Mouse (Mus musculus) hematopoietic stem cell, adult 5-6 weeks (primary cell): ENCODE results near the gene Luc7l3. TPM values are rescaled to one million over a fixed set of nuclear protein-coding genes. Genes with fewer than 3 reads are reported as not detected.

ENCODE experiments used
- ATAC-seq, 2 experiments: fragments of 125-278 bp in 1 of 2; replicated peaks in 1 of 2; 2 replicates each; pipeline ENCODE4 v1.8.0; 2016 to 2017; ENCODE audit warnings: inconsistent platforms in 2 of 2, mild to moderate bottlenecking in 2 of 2, moderate number of reproducible peaks in 2 of 2, low read depth in 1 of 2, moderate TSS enrichment in 1 of 2; ENCODE audit not compliant: low FRiP score in 2 of 2, poor library complexity in 2 of 2, severe bottlenecking in 2 of 2, insufficient read depth in 1 of 2, low TSS enrichment in 1 of 2
- total RNA-seq: library from RNA; stranded (forward); fragments of 172-1452, 232-1000 nt; gene quantifications from 2 replicates; pipeline ENCODE4 v1.2.3, GENCODE M21; 2017

The Luc7l3 gene
- total RNA-seq, 1 experiment from 2014 or later = 467 TPM

GRCm38 (mm10) chr11:94318056-94318455 lies 3.7 kb downstream of the Luc7l3 start:
- no peak for ATAC-seq

GRCm38 (mm10) chr11:94317515-94317914 lies 4.3 kb downstream of the Luc7l3 start:
- no peak for ATAC-seq

GRCm38 (mm10) chr11:94317014-94317413 lies 4.8 kb downstream of the Luc7l3 start:
- ATAC-seq = no peak

- no peak for ATAC-seq
Measured at GRCm38 (mm10) chr11:94316528-94316927, 5.3 kb downstream of the Luc7l3 start.

GRCm38 (mm10) chr11:94315308-94315707 lies 6.5 kb downstream of the Luc7l3 start:
- ATAC-seq = no peak

- no peak for ATAC-seq
Measured at GRCm38 (mm10) chr11:94314098-94314652, 7.6 kb downstream of the Luc7l3 start.

- ATAC-seq = no peak
Measured at GRCm38 (mm10) chr11:94312733-94313132, 9.1 kb downstream of the Luc7l3 start.

- ATAC-seq = no peak
Measured at GRCm38 (mm10) chr11:94294996-94295845, 26.6 kb downstream of the Luc7l3 start.

- 0 out of 4 replicates have a peak, but pooled peaks of 1 of the 2 experiments have one; percentile 29 for ATAC-seq
Measured at GRCm38 (mm10) chr11:94290062-94290740, 31.6 kb downstream of the Luc7l3 start.

GRCm38 (mm10) chr11:94287105-94287504 lies 34.7 kb downstream of the Luc7l3 start:
- ATAC-seq = no peak

GRCm38 (mm10) chr11:94285886-94286574 lies 35.8 kb downstream of the Luc7l3 start:
- no peak for ATAC-seq

- ATAC-seq = no peak
Measured at GRCm38 (mm10) chr11:94283536-94284099, 38.2 kb downstream of the Luc7l3 start.

GRCm38 (mm10) chr11:94282291-94282690 lies 39.5 kb downstream of the Luc7l3 start:
- no peak for ATAC-seq

GRCm38 (mm10) chr11:94281199-94282181 lies 40.3 kb downstream of the Luc7l3 start, which contains the start of gene Gm21885:
TSS of gene Gm21885 (plus strand) at chr11:94281873.
- no peak for ATAC-seq

- peak; percentile 85 to 88 for ATAC-seq
Measured at GRCm38 (mm10) chr11:94276869-94277337, 44.9 kb downstream of the Luc7l3 start.

GRCm38 (mm10) chr11:94275686-94276085 lies 46.1 kb downstream of the Luc7l3 start:
- ATAC-seq = no peak
